Mouse (Mus musculus): Measurements from ENCODE around the gene Zw10. TPM values are rescaled to one million over a fixed set of nuclear protein-coding genes. Genes with fewer than 3 reads are reported as not detected.

Gene Zw10
- polyA plus RNA-seq, 1 experiment from 2014 or later = 28.3 TPM

GRCm38 (mm10) chr9:49081561-49081960, 26.1 kb downstream of the Zw10 start:
- WGBS = 19% methylated on average over 4 of the region's 4 CpGs

GRCm38 (mm10) chr9:49087317-49087716, 31.9 kb downstream of the Zw10 start:
- Histone ChIP-seq H3K9me3 (replicated peaks) (no peaks in the 10 kb centered on the region), H3K9ac (no peak overlapping the region), H3K4me3 (no peak overlapping the region), H3K4me2 (no peak overlapping the region), H3K27me3 (replicated peaks) (no peaks in the 10 kb centered on the region), H3K4me1 (replicated peaks) (no peaks in the 10 kb centered on the region), H3K27ac (ENCODE audit: poor library complexity, severe bottlenecking) (no peak overlapping the region), H3K36me3 (no peaks in the 10 kb centered on the region)
- ATAC-seq (ENCODE audit: insufficient number of reproducible peaks, low FRiP score) = no peak
- 77% methylated on average over 11 of the region's 11 CpGs for WGBS

More at GRCm38 (mm10) chr9:49081561-49081960, 26.1 kb downstream of the Zw10 start:
- Histone ChIP-seq H3K9me3 (replicated peaks) (no peaks in the 10 kb centered on the region), H3K27me3 (replicated peaks) (no peaks in the 10 kb centered on the region), H3K9ac (no peak overlapping the region), H3K4me2 (no peak overlapping the region), H3K4me1 (replicated peaks) (no peaks in the 10 kb centered on the region), H3K36me3 (peaks cover 37% of the 10 kb centered on the region), H3K4me3 (no peak overlapping the region), H3K27ac (ENCODE audit: poor library complexity, severe bottlenecking) (no peak overlapping the region)
- no peak for ATAC-seq (ENCODE audit: insufficient number of reproducible peaks, low FRiP score)

GRCm38 (mm10) chr9:49098871-49099270, 43.5 kb downstream of the Zw10 start:
- H3K27ac ChIP-seq (ENCODE audit: poor library complexity, severe bottlenecking) = no peak overlapping the region
- no peak overlapping the region for H3K4me3 ChIP-seq
- H3K4me2 ChIP-seq = no peak overlapping the region
- H3K9ac ChIP-seq = no peak overlapping the region
- H3K27me3 ChIP-seq (replicated peaks) = no peaks in the 10 kb centered on the region
- H3K36me3 ChIP-seq = no peaks in the 10 kb centered on the region
- ATAC-seq (ENCODE audit: insufficient number of reproducible peaks, low FRiP score) = no peak
- peaks cover 4% of the 10 kb centered on the region; the same call in 1 of the 2 replicates for H3K9me3 ChIP-seq (replicated peaks)
- H3K4me1 ChIP-seq (replicated peaks) = peaks cover 12% of the 10 kb centered on the region; the same call in 1 of the 2 replicates
- WGBS = 85% methylated on average over 3 of the region's 3 CpGs

- Histone ChIP-seq H3K36me3 (no peaks in the 10 kb centered on the region), H3K4me3 (no peak overlapping the region), H3K27me3 (replicated peaks) (peaks cover 7% of the 10 kb centered on the region; the same call in 1 of the 2 replicates), H3K27ac (ENCODE audit: poor library complexity, severe bottlenecking) (no peak overlapping the region), H3K4me1 (replicated peaks) (0 out of 2 replicates have a peak, but pooled peaks cover 13% of the 10 kb centered on the region), H3K4me2 (no peak overlapping the region), H3K9ac (no peak overlapping the region), H3K9me3 (replicated peaks) (peaks cover 4% of the 10 kb centered on the region; the same call in 1 of the 2 replicates)
- WGBS = 50% methylated on average over 1 of the region's 1 CpGs
- peak; percentile 29; the same call in 1 of the 2 replicates for ATAC-seq (ENCODE audit: insufficient number of reproducible peaks, low FRiP score)
Measured at GRCm38 (mm10) chr9:49102328-49102727, 46.9 kb downstream of the Zw10 start.

GRCm38 (mm10) chr9:49109101-49109500, 53.7 kb downstream of the Zw10 start:
- Histone ChIP-seq H3K27ac (ENCODE audit: poor library complexity, severe bottlenecking) (no peak overlapping the region), H3K27me3 (replicated peaks) (peaks cover 7% of the 10 kb centered on the region; the same call in 1 of the 2 replicates), H3K4me3 (no peak overlapping the region), H3K4me1 (replicated peaks) (0 out of 2 replicates have a peak, but pooled peaks cover 9% of the 10 kb centered on the region), H3K4me2 (no peak overlapping the region), H3K36me3 (no peaks in the 10 kb centered on the region), H3K9me3 (replicated peaks) (no peaks in the 10 kb centered on the region), H3K9ac (no peak overlapping the region)
- ATAC-seq (ENCODE audit: insufficient number of reproducible peaks, low FRiP score) = no peak
- WGBS = 64% methylated on average over 7 of the region's 7 CpGs

GRCm38 (mm10) chr9:49110476-49111220, 55.2 kb downstream of the Zw10 start:
- no peak; the same call in 1 of the 2 replicates for ATAC-seq (ENCODE audit: insufficient number of reproducible peaks, low FRiP score)
- H3K27me3 ChIP-seq (replicated peaks) = peaks cover 7% of the 10 kb centered on the region
- WGBS = 45% methylated on average over 6 of the region's 6 CpGs
- no peaks in the 10 kb centered on the region for H3K9me3 ChIP-seq (replicated peaks)
- no peak overlapping the region for H3K9ac ChIP-seq
- H3K4me3 ChIP-seq = no peak overlapping the region
- H3K4me2 ChIP-seq = no peak overlapping the region
- H3K4me1 ChIP-seq (replicated peaks) = 0 out of 2 replicates have a peak, but pooled peaks cover 9% of the 10 kb centered on the region
- H3K27ac ChIP-seq (ENCODE audit: poor library complexity, severe bottlenecking) = no peak overlapping the region
- H3K36me3 ChIP-seq = no peaks in the 10 kb centered on the region

- no peak for ATAC-seq (ENCODE audit: insufficient number of reproducible peaks, low FRiP score)
- WGBS = 51% methylated on average over 5 of the region's 5 CpGs
- H3K27me3 ChIP-seq (replicated peaks) = peaks cover 3% of the 10 kb centered on the region; the same call in 1 of the 2 replicates
Measured at GRCm38 (mm10) chr9:49111296-49111695, 55.9 kb downstream of the Zw10 start.

GRCm38 (mm10) chr9:49118271-49118825, 62.9 kb downstream of the Zw10 start:
- ATAC-seq (ENCODE audit: insufficient number of reproducible peaks, low FRiP score) = no peak
- no peak overlapping the region for H3K9ac ChIP-seq
- no peak overlapping the region for H3K27ac ChIP-seq (ENCODE audit: poor library complexity, severe bottlenecking)
- WGBS = 48% methylated on average over 3 of the region's 3 CpGs
- peaks cover 6% of the 10 kb centered on the region; the same call in 1 of the 2 replicates for H3K27me3 ChIP-seq (replicated peaks)
- H3K4me1 ChIP-seq (replicated peaks) = no peaks in the 10 kb centered on the region
- no peak overlapping the region for H3K4me2 ChIP-seq
- no peaks in the 10 kb centered on the region for H3K36me3 ChIP-seq
- no peak overlapping the region for H3K4me3 ChIP-seq
- no peaks in the 10 kb centered on the region for H3K9me3 ChIP-seq (replicated peaks)

More at GRCm38 (mm10) chr9:49111296-49111695, 55.9 kb downstream of the Zw10 start:
- Histone ChIP-seq H3K4me3 (no peak overlapping the region), H3K36me3 (no peaks in the 10 kb centered on the region), H3K9me3 (replicated peaks) (no peaks in the 10 kb centered on the region), H3K4me1 (replicated peaks) (0 out of 2 replicates have a peak, but pooled peaks cover 7% of the 10 kb centered on the region), H3K27ac (ENCODE audit: poor library complexity, severe bottlenecking) (no peak overlapping the region), H3K4me2 (no peak overlapping the region), H3K9ac (no peak overlapping the region)

GRCm38 (mm10) chr9:49119759-49120158, 64.3 kb downstream of the Zw10 start:
- no peaks in the 10 kb centered on the region for H3K9me3 ChIP-seq (replicated peaks)
- H3K36me3 ChIP-seq = no peaks in the 10 kb centered on the region
- no peak overlapping the region for H3K27ac ChIP-seq (ENCODE audit: poor library complexity, severe bottlenecking)
- H3K4me2 ChIP-seq = no peak overlapping the region
- no peaks in the 10 kb centered on the region for H3K4me1 ChIP-seq (replicated peaks)
- H3K9ac ChIP-seq = no peak overlapping the region
- H3K27me3 ChIP-seq (replicated peaks) = peaks cover 6% of the 10 kb centered on the region; the same call in 1 of the 2 replicates
- ATAC-seq (ENCODE audit: insufficient number of reproducible peaks, low FRiP score) = no peak
- no peak overlapping the region for H3K4me3 ChIP-seq
- 66% methylated on average over 4 of the region's 4 CpGs for WGBS

- Histone ChIP-seq H3K36me3 (no peaks in the 10 kb centered on the region), H3K9ac (no peak overlapping the region), H3K9me3 (replicated peaks) (no peaks in the 10 kb centered on the region), H3K4me2 (no peak overlapping the region), H3K4me1 (replicated peaks) (no peaks in the 10 kb centered on the region), H3K4me3 (no peak overlapping the region), H3K27me3 (replicated peaks) (no peaks in the 10 kb centered on the region), H3K27ac (ENCODE audit: poor library complexity, severe bottlenecking) (no peak overlapping the region)
- WGBS = 69% methylated on average over 7 of the region's 7 CpGs
- ATAC-seq (ENCODE audit: insufficient number of reproducible peaks, low FRiP score) = no peak
Measured at GRCm38 (mm10) chr9:49125706-49126105, 70.3 kb downstream of the Zw10 start.
